Mouse (Mus musculus) ovary, adult 18-20 months (tissue): ENCODE data around the gene Tnfrsf25.

ENCODE experiments used
- DNase-seq: peaks from one replicate; pipeline ENCODE4 v3.0.0; 2022; ENCODE audit warnings: low spot score, mixed read lengths

Gene Tnfrsf25

GRCm38 (mm10) chr4:152115921-152116612, at the start of gene Tnfrsf25:
Gene Tnfrsf25, plus strand, starts transcription at chr4:152115934.
- no peak for DNase-seq

GRCm38 (mm10) chr4:152067280-152067679, 48.5 kb upstream of the Tnfrsf25 start:
- DNase-seq: no peak

GRCm38 (mm10) chr4:152068166-152068724, 47.5 kb upstream of the Tnfrsf25 start:
- DNase-seq: no peak

GRCm38 (mm10) chr4:152069245-152069644, 46.5 kb upstream of the Tnfrsf25 start:
- DNase-seq: no peak

- DNase-seq: no peak
Measured at GRCm38 (mm10) chr4:152070494-152071396, 45.0 kb upstream of the Tnfrsf25 start.

- peak; percentile 60 for DNase-seq
Measured at GRCm38 (mm10) chr4:152072121-152072601, 43.6 kb upstream of the Tnfrsf25 start, which contains the start of gene Plekhg5. Gene Plekhg5, plus strand, starts transcription at chr4:152072498.

GRCm38 (mm10) chr4:152072655-152073054, 43.1 kb upstream of the Tnfrsf25 start:
- no peak for DNase-seq

- DNase-seq: no peak
Measured at GRCm38 (mm10) chr4:152073715-152074114, 42.0 kb upstream of the Tnfrsf25 start.

GRCm38 (mm10) chr4:152074548-152074947, 41.2 kb upstream of the Tnfrsf25 start:
- DNase-seq: no peak

GRCm38 (mm10) chr4:152077191-152077590, 38.5 kb upstream of the Tnfrsf25 start:
- no peak for DNase-seq

- DNase-seq: no peak
Measured at GRCm38 (mm10) chr4:152078105-152078530, 37.6 kb upstream of the Tnfrsf25 start.

- DNase-seq: no peak
Measured at GRCm38 (mm10) chr4:152079261-152079660, 36.5 kb upstream of the Tnfrsf25 start.

- DNase-seq: peak; percentile 54
Measured at GRCm38 (mm10) chr4:152079931-152080330, 35.8 kb upstream of the Tnfrsf25 start.

- DNase-seq: no peak
Measured at GRCm38 (mm10) chr4:152083611-152084220, 32.0 kb upstream of the Tnfrsf25 start.

- DNase-seq: no peak
Measured at GRCm38 (mm10) chr4:152084616-152085015, 31.1 kb upstream of the Tnfrsf25 start.

GRCm38 (mm10) chr4:152086505-152087210, 29.1 kb upstream of the Tnfrsf25 start:
- DNase-seq: peak; percentile 61

GRCm38 (mm10) chr4:152087211-152088081, 28.3 kb upstream of the Tnfrsf25 start:
- DNase-seq: no peak

GRCm38 (mm10) chr4:152088133-152088532, 27.6 kb upstream of the Tnfrsf25 start:
- DNase-seq: no peak

GRCm38 (mm10) chr4:152088556-152089120, 27.1 kb upstream of the Tnfrsf25 start:
- no peak for DNase-seq

- DNase-seq: no peak
Measured at GRCm38 (mm10) chr4:152090191-152090590, 25.5 kb upstream of the Tnfrsf25 start.
